ENCODE assay signal across 24 mouse cellular contexts in genomic region chr7:28432252-28432651, GRCm38 (mm10). TPM values are rescaled to one million over a fixed set of nuclear protein-coding genes. Genes with fewer than 3 reads are reported as not detected.
A peak's percentile ranks its signal among the peaks of the same experiment; 100 is the strongest.
DNase-seq lines count a peak whose midpoint lies in the region; ATAC-seq and TF ChIP-seq lines count a peak whose summit lies in the region.
"Had no signal": no experiment of that assay in that cellular context is flagged by ENCODE, and none has a peak within 500 bp of the region (broad histone marks: within the 10 kb centered on the region; RNA-seq: fewer than 3 reads in every experiment).

No protein-coding gene starts in this region.

- no peak overlapping the region for H3K4me3 ChIP-seq in heart, adult 2 months
- H3K4me3 ChIP-seq in liver, embryonic 11.5 days (ENCODE audit: low read depth, low read length), result no peak overlapping the region
- H3K4me3 ChIP-seq in liver, embryonic 14.5 days (ENCODE audit: insufficient read depth in 1 of 2, low read depth in 2 of 2, low read length in 2 of 2), result peak overlapping the region in 1 of 2 experiments; percentile 26; a peak in 2 of 4 replicates
- H3K4me3 ChIP-seq: embryonic facial prominence, embryonic 12.5 days; hindbrain, embryonic 10.5 days; intestine, embryonic 15.5 days; limb, embryonic 10.5 days; midbrain, embryonic 13.5 days had no signal

- no peak for TF ChIP-seq CTCF in heart, adult 2 months (IDR thresholded peaks at IDR 0.05)
- TF ChIP-seq CTCF in liver, embryonic 14.5 days (IDR thresholded peaks at IDR 0.05; ENCODE audit: low read depth), result no peak

- peaks cover 5% of the 10 kb centered on the region for H3K4me1 ChIP-seq in heart, adult 2 months (ENCODE audit: control insufficient read depth, insufficient read depth, low read length)
- peaks cover 49% of the 10 kb centered on the region for H3K4me1 ChIP-seq in liver, embryonic 11.5 days (replicated peaks; ENCODE audit: control insufficient read depth, insufficient read depth, low read length)
- peaks cover 49 to 56% of the 10 kb centered on the region in 2 experiments for H3K4me1 ChIP-seq in liver, embryonic 14.5 days (replicated peaks; ENCODE audit: control insufficient read depth in 2 of 2, insufficient read depth in 2 of 2, low read length in 1 of 2)

- no peak for TF ChIP-seq EP300 in heart, adult 2 months (IDR thresholded peaks at IDR 0.05; ENCODE audit: insufficient read depth, low read depth, low read length)
- TF ChIP-seq EP300 in liver, embryonic 14.5 days (IDR thresholded peaks at IDR 0.05; ENCODE audit: low read depth), result peak; percentile 94

- no peak for DNase-seq in heart, adult 2 months
- no peak for DNase-seq in heart, postnatal 25 days (ENCODE audit: low spot score)
- no peak for DNase-seq in liver, embryonic 11.5 days (ENCODE audit: low spot score)
- DNase-seq in liver, result no peak
- DNase-seq in liver, embryonic 14.5 days (ENCODE audit: low read depth in 3 of 3, low spot score in 3 of 3), result peak; percentile 48 to 63 (median 62)
- no peak for DNase-seq in cerebellum, postnatal 4 days (ENCODE audit: low spot score in 2 of 2)
- DNase-seq in lung, postnatal 4 days, result no peak
- DNase-seq: adrenal gland, postnatal 36 days; cerebellum, adult 18-20 months; cerebellum, postnatal 14 days; gastrocnemius, postnatal 10 days; kidney, adult 9 months; kidney, postnatal 14 days; lung, postnatal 10 days; right cerebral cortex, postnatal 25 days; spleen, adult 18-20 months had no signal

- H3K27ac ChIP-seq in heart, adult 2 months, result peak overlapping the region; percentile 67
- peak overlapping the region; percentile 60 for H3K27ac ChIP-seq in liver, embryonic 11.5 days (ENCODE audit: low read depth, low read length)
- H3K27ac ChIP-seq in liver, embryonic 14.5 days, result peak overlapping the region; percentile 78
- H3K27ac ChIP-seq: embryonic facial prominence, embryonic 12.5 days; hindbrain, embryonic 10.5 days; intestine, embryonic 15.5 days; limb, embryonic 10.5 days; midbrain, embryonic 13.5 days had no signal

- intact Hi-C loops in heart, adult 2 months (cut with DNase I), result no loop called here
- intact Hi-C loops in heart, postnatal 25 days (cut with DNase I), result no loop called here

- no peaks in the 10 kb centered on the region for H3K27me3 ChIP-seq in heart, adult 2 months (ENCODE audit: control insufficient read depth, insufficient read depth, low read length)
- no peaks in the 10 kb centered on the region for H3K27me3 ChIP-seq in liver, embryonic 11.5 days (replicated peaks; ENCODE audit: control insufficient read depth, insufficient read depth, low read length)
- H3K27me3 ChIP-seq in liver, embryonic 14.5 days (ENCODE audit: control insufficient read depth, insufficient read depth, low read length), result no peaks in the 10 kb centered on the region
- H3K27me3 ChIP-seq: embryonic facial prominence, embryonic 12.5 days; intestine, embryonic 15.5 days; midbrain, embryonic 13.5 days; Patski had no signal

- ATAC-seq in liver, embryonic 11.5 days (replicated peaks; ENCODE audit: low FRiP score), result peak; percentile 19
- ATAC-seq in liver, embryonic 14.5 days (ENCODE audit: insufficient read depth), result 0 out of 2 replicates have a peak, but pooled peaks have one; percentile 2
- ATAC-seq: forebrain, embryonic 14.5 days; hindbrain, embryonic 16.5 days; intestine, embryonic 15.5 days; midbrain, embryonic 13.5 days; Patski had no signal

- H3K79me2 ChIP-seq in heart, adult 2 months (replicated peaks; ENCODE audit: control insufficient read depth, insufficient read depth, low read length), result peaks cover 8% of the 10 kb centered on the region

- TF ChIP-seq POLR2A in heart, adult 2 months (IDR thresholded peaks at IDR 0.05; ENCODE audit: insufficient read depth, low read depth, low read length), result no peak

- no peaks in the 10 kb centered on the region for H3K9me3 ChIP-seq in liver, embryonic 11.5 days (ENCODE audit: control insufficient read depth, low read length)
- no peaks in the 10 kb centered on the region for H3K9me3 ChIP-seq in liver, embryonic 14.5 days (ENCODE audit: control insufficient read depth, low read length)
- H3K9me3 ChIP-seq: embryonic facial prominence, embryonic 12.5 days; hindbrain, embryonic 10.5 days; intestine, embryonic 15.5 days; limb, embryonic 10.5 days; midbrain, embryonic 13.5 days had no signal

- 65% methylated on average over 2 of the region's 2 CpGs for WGBS in heart, adult 2 months
- 49% methylated on average over 2 of the region's 2 CpGs for WGBS in liver, embryonic 11.5 days
- 21% methylated on average over 2 of the region's 2 CpGs for WGBS in liver, embryonic 14.5 days (ENCODE audit: insufficient replicate concordance)

- peaks cover 49% of the 10 kb centered on the region for H3K36me3 ChIP-seq in heart, adult 2 months (ENCODE audit: control insufficient read depth, insufficient read depth, low read length)
- no peaks in the 10 kb centered on the region; the same call in 1 of the 2 replicates for H3K36me3 ChIP-seq in liver, embryonic 11.5 days (ENCODE audit: control insufficient read depth, insufficient read depth, low read length)
- peaks cover 3% of the 10 kb centered on the region for H3K36me3 ChIP-seq in liver, embryonic 14.5 days (replicated peaks; ENCODE audit: control insufficient read depth, insufficient read depth, low read depth)

- no peak overlapping the region for H3K9ac ChIP-seq in heart, adult 2 months (ENCODE audit: low read depth, low read length)
- no peak overlapping the region for H3K9ac ChIP-seq in liver, embryonic 11.5 days (ENCODE audit: low read depth, low read length)
- H3K9ac ChIP-seq in liver, embryonic 14.5 days (replicated peaks), result peak overlapping the region; percentile 46
- H3K9ac ChIP-seq: embryonic facial prominence, embryonic 12.5 days; intestine, embryonic 15.5 days; midbrain, embryonic 13.5 days had no signal

- H3K4me2 ChIP-seq in liver, embryonic 11.5 days, result peak overlapping the region; percentile 91
- H3K4me2 ChIP-seq in liver, embryonic 14.5 days (ENCODE audit: low read depth), result peak overlapping the region; percentile 95
- H3K4me2 ChIP-seq: embryonic facial prominence, embryonic 12.5 days; intestine, embryonic 15.5 days; midbrain, embryonic 13.5 days had no signal

RNA-seq across cellular contexts. Expression of gene Gmfg, which starts 5.0 kb away (rescaled TPM):
- 1 to 10 TPM; 3.8 to 5.3 TPM for total RNA-seq in heart, adult 2 months (2021)
- polyA plus RNA-seq in heart, adult 2 months (2012; rRNA removed), result 6.8 and 7.1 TPM in 2 replicates
- total RNA-seq in heart, postnatal 25 days (2021), result 1 to 10 TPM; 5.0 to 5.6 TPM
- polyA plus RNA-seq in liver, embryonic 11.5 days (2014; fragmentation: Nextera tagmentation; extraction: Ambion mirVana), result 49.4 and 49.7 TPM in 2 replicates
- polyA plus RNA-seq in liver, embryonic 14.5 days (2012; rRNA removed), result 13.1 and 22.2 TPM in 2 replicates
- polyA plus RNA-seq in liver, embryonic 14.5 days (2014; fragmentation: Nextera tagmentation; extraction: Ambion mirVana), result 31.4 and 39.3 TPM in 2 replicates

RNA-seq across cellular contexts. Expression of gene Lrfn1, which starts 19.5 kb away (rescaled TPM):
- total RNA-seq in heart, adult 2 months (2021), result under 1 TPM; 0.68 to 0.73 TPM
- 0.82 and 1.3 TPM in 2 replicates for polyA plus RNA-seq in heart, adult 2 months (2012; rRNA removed)
- total RNA-seq in heart, postnatal 25 days (2021), result under 1 TPM; 0.68 to 0.84 TPM
- polyA plus RNA-seq in liver, embryonic 11.5 days (2014; fragmentation: Nextera tagmentation; extraction: Ambion mirVana), result 1.7 TPM in 2 replicates
- 0.41 and 0.58 TPM in 2 replicates for polyA plus RNA-seq in liver, embryonic 14.5 days (2012; rRNA removed)
- 0.15 TPM in 1 of 2 replicates, not detected in the other for polyA plus RNA-seq in liver, embryonic 14.5 days (2014; fragmentation: Nextera tagmentation; extraction: Ambion mirVana)

RNA-seq across cellular contexts. Expression of gene Paf1, which starts 39.5 kb away (rescaled TPM):
- 10 to 100 TPM; 41.3 to 42.1 TPM for total RNA-seq in heart, adult 2 months (2021)
- 63.8 and 67.0 TPM in 2 replicates for polyA plus RNA-seq in heart, adult 2 months (2012; rRNA removed)
- 10 to 100 TPM; 40.6 to 44.3 TPM for total RNA-seq in heart, postnatal 25 days (2021)
- polyA plus RNA-seq in liver, embryonic 11.5 days (2014; fragmentation: Nextera tagmentation; extraction: Ambion mirVana), result 56.1 and 58.6 TPM in 2 replicates
- polyA plus RNA-seq in liver, embryonic 14.5 days (2012; rRNA removed), result 25.2 and 40.4 TPM in 2 replicates
- 15.0 and 18.3 TPM in 2 replicates for polyA plus RNA-seq in liver, embryonic 14.5 days (2014; fragmentation: Nextera tagmentation; extraction: Ambion mirVana)

RNA-seq across cellular contexts. Expression of gene Med29, which starts 39.7 kb away (rescaled TPM):
- total RNA-seq in heart, adult 2 months (2021), result 10 to 100 TPM; 20.8 to 21.5 TPM
- polyA plus RNA-seq in heart, adult 2 months (2012; rRNA removed), result 48.8 and 50.4 TPM in 2 replicates
- 10 to 100 TPM; 18.2 to 20.9 TPM for total RNA-seq in heart, postnatal 25 days (2021)
- polyA plus RNA-seq in liver, embryonic 11.5 days (2014; fragmentation: Nextera tagmentation; extraction: Ambion mirVana), result 44.7 and 45.7 TPM in 2 replicates
- polyA plus RNA-seq in liver, embryonic 14.5 days (2012; rRNA removed), result 21.0 and 22.2 TPM in 2 replicates
- polyA plus RNA-seq in liver, embryonic 14.5 days (2014; fragmentation: Nextera tagmentation; extraction: Ambion mirVana), result 25.7 and 27.2 TPM in 2 replicates

RNA-seq across cellular contexts. Expression of gene Zfp36, which starts 52.2 kb away (rescaled TPM):
- total RNA-seq in heart, adult 2 months (2021), result 10 to 100 TPM; 19.4 to 26.3 TPM
- 26.1 and 28.2 TPM in 2 replicates for polyA plus RNA-seq in heart, adult 2 months (2012; rRNA removed)
- total RNA-seq in heart, postnatal 25 days (2021), result 10 to 100 TPM; 14.1 to 18.0 TPM
- 9.9 and 10.2 TPM in 2 replicates for polyA plus RNA-seq in liver, embryonic 11.5 days (2014; fragmentation: Nextera tagmentation; extraction: Ambion mirVana)
- polyA plus RNA-seq in liver, embryonic 14.5 days (2012; rRNA removed), result 3.9 and 5.1 TPM in 2 replicates
- polyA plus RNA-seq in liver, embryonic 14.5 days (2014; fragmentation: Nextera tagmentation; extraction: Ambion mirVana), result 4.6 and 5.0 TPM in 2 replicates

Comparison
In these comparisons a context has a peak if more than half of its experiments do, and no peak if none do; other contexts are left out.
1. DNase-seq: peak in liver, embryonic 14.5 days (3 of 3); none in heart, adult 2 months (0 of 2), heart, postnatal 25 days (single experiment), liver, embryonic 11.5 days (single experiment), liver (single experiment), cerebellum, postnatal 4 days (0 of 2) and lung, postnatal 4 days (0 of 2).
2. Peak in every context shown above with its lines, with median percentiles within 50 percentile points of each other: H3K27ac ChIP-seq.